Mouse (Mus musculus) liver, postnatal 0 days (tissue): Measurements from ENCODE around the gene Gm37240.

Experiments used
- CTCF ChIP-seq: sonication (generic); IDR thresholded peaks from 2 replicates; pipeline ENCODE4 v1.5.1; 2016; ENCODE audit warnings: antibody characterized with exemption, low read depth
- EP300 ChIP-seq: IDR thresholded peaks from 2 replicates; pipeline ENCODE4 v1.6.1; 2016; ENCODE audit warnings: antibody characterized with exemption, low read depth, mild to moderate bottlenecking

DNA sequence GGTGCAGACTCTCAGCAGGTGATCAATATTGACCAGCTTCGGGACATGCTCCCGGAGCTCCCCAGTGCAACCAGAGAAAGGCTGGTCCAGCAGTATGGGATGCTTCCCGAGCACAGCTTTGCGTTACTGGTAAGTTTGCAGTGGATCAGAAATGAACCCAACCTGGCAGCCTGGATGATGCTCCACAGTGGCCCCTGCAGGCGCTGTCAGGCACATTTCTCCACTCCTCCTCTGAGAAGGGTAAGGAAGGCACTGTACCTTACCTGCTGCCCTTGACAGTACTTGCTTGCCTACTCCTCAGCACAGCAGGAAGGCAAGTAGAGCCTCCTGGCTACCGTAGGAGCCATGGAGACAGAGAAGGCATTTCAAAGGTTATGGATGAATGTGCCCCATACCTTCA, 268.4 kb downstream of the Gm37240 start:
- no peak for TF ChIP-seq CTCF
- TF ChIP-seq EP300 = no peak
